Mouse (Mus musculus) G1E (cell line): ENCODE results near the gene Dnah17.

Experiments used
- CTCF ChIP-seq: IDR thresholded peaks from 2 replicates; pipeline ENCODE4 v1.5.1; 2012; ENCODE audit warnings: low read depth, low read length, inconsistent platforms, mixed read lengths
- GATA1 ChIP-seq: IDR thresholded peaks from 2 replicates; pipeline ENCODE4 v1.6.1; 2012; ENCODE audit warnings: borderline replicate concordance, low read length, inconsistent platforms, mixed read lengths

GRCm38 (mm10) chr11:118150115-118150701 lies 19.8 kb upstream of the Dnah17 start:
- TF ChIP-seq CTCF (no peak), GATA1 (no peak)
